Mouse (Mus musculus): ENCODE results near the gene Tiprl. TPM values are rescaled to one million over a fixed set of nuclear protein-coding genes. Genes with fewer than 3 reads are reported as not detected.
A peak's percentile ranks its signal among the peaks of the same experiment; 100 is the strongest.

Gene Tiprl
- polyA plus RNA-seq, 1 experiment from 2014 or later, result 83.5 TPM

DNA sequence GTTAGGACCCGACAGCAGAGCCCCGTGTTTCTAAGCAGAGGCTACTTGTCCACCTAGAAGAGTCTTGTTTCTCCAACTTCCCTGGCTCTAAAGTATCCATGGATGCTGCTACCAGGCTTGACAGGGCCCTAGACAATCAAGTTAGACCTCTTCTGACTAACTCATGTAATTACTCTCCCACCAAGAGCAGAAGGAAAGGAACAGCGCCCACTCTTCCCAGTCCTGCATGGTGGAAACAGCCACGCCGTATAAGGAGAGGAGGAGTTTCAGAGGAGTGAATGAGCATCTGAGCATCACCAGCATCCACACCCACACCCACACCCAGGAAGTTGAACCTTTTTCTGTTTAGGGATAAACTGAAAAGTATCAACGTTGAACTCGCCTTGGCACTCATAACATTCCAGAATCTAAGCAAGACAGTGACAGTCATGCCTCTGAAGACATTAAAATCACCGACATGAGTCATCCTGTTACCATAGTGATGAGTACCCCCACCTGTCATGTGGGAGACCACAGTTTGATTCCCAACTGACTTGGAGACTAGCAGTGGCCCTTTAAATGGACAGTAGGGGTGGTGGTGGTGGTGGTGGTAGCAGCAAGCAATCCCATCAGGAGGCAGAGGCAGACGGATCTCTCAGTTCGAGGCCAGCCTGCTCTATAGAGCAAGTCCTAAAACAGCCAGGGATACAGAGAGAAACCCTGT, 46.1 kb downstream of the Tiprl start:
- DNase-seq (ENCODE audit: low spot score) (no peak), ATAC-seq (replicated peaks; ENCODE audit: low FRiP score, low TSS enrichment, low read depth) (no peak)
- H3K9ac ChIP-seq (ENCODE audit: low read length), result no peak overlapping the region
- no peak overlapping the region for H3K4me3 ChIP-seq (ENCODE audit: low read depth, low read length)
- no peaks in the 10 kb centered on the region for H3K27me3 ChIP-seq (replicated peaks; ENCODE audit: control insufficient read depth, insufficient read depth, low read length)
- 90% methylated on average over 10 of the region's 10 CpGs for WGBS
- H3K36me3 ChIP-seq (ENCODE audit: control insufficient read depth, insufficient read depth, low read length), result 0 out of 2 replicates have a peak, but pooled peaks cover 8% of the 10 kb centered on the region
- H3K4me1 ChIP-seq (replicated peaks; ENCODE audit: control insufficient read depth, insufficient read depth, low read length), result peaks cover 16% of the 10 kb centered on the region; the same call in 1 of the 2 replicates
- H3K4me2 ChIP-seq (ENCODE audit: low read length), result no peak overlapping the region
- no peaks in the 10 kb centered on the region for H3K9me3 ChIP-seq (ENCODE audit: control insufficient read depth, low read length)
- H3K27ac ChIP-seq (ENCODE audit: low read depth), result no peak overlapping the region

- Histone ChIP-seq H3K36me3 (ENCODE audit: control insufficient read depth, insufficient read depth, low read length) (peaks cover 11% of the 10 kb centered on the region; the same call in 1 of the 2 replicates), H3K4me1 (replicated peaks; ENCODE audit: control insufficient read depth, insufficient read depth, low read length) (peaks cover 16% of the 10 kb centered on the region; the same call in 1 of the 2 replicates), H3K9ac (ENCODE audit: low read length) (no peak overlapping the region), H3K4me3 (ENCODE audit: low read depth, low read length) (no peak overlapping the region), H3K9me3 (ENCODE audit: control insufficient read depth, low read length) (no peaks in the 10 kb centered on the region), H3K27ac (ENCODE audit: low read depth) (no peak overlapping the region), H3K27me3 (replicated peaks; ENCODE audit: control insufficient read depth, insufficient read depth, low read length) (no peaks in the 10 kb centered on the region), H3K4me2 (ENCODE audit: low read length) (no peak overlapping the region)
- ATAC-seq (replicated peaks; ENCODE audit: low FRiP score, low TSS enrichment, low read depth), result no peak
- WGBS, result 80% methylated on average over 6 of the region's 6 CpGs
- no peak for DNase-seq (ENCODE audit: low spot score)
Observed at GRCm38 (mm10) chr1:165190068-165190467, 46.7 kb downstream of the Tiprl start.

GRCm38 (mm10) chr1:165188806-165189580, 47.8 kb downstream of the Tiprl start:
- Histone ChIP-seq H3K27me3 (replicated peaks; ENCODE audit: control insufficient read depth, insufficient read depth, low read length) (no peaks in the 10 kb centered on the region), H3K4me1 (replicated peaks; ENCODE audit: control insufficient read depth, insufficient read depth, low read length) (peaks cover 13% of the 10 kb centered on the region; the same call in 1 of the 2 replicates), H3K9ac (ENCODE audit: low read length) (no peak overlapping the region), H3K36me3 (ENCODE audit: control insufficient read depth, insufficient read depth, low read length) (peaks cover 15% of the 10 kb centered on the region; the same call in 1 of the 2 replicates), H3K27ac (ENCODE audit: low read depth) (no peak overlapping the region), H3K4me3 (ENCODE audit: low read depth, low read length) (no peak overlapping the region), H3K9me3 (ENCODE audit: control insufficient read depth, low read length) (no peaks in the 10 kb centered on the region), H3K4me2 (ENCODE audit: low read length) (no peak overlapping the region)
- WGBS, result 76% methylated on average over 10 of the region's 10 CpGs
- no peak for DNase-seq (ENCODE audit: low spot score)
- no peak for ATAC-seq (replicated peaks; ENCODE audit: low FRiP score, low TSS enrichment, low read depth)

DNA sequence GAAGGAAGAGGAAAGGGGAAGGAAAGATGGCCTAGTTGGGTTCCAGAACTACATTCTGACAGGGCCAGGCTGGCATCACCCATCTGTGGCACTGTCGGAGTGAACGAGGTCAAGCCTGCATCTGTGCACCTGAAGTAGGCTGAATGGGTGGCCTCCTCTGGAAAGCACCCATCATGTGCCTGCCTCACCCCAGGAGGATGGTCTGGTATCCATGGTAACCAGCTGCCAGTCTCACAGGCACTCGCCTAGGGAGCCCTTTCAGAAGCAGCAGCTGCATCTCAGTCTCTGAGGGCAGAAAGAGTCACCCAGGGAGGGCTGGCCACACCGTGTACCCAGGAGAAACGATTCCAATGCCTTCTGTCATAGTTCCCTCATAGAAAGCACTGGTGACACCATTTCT, 49.4 kb downstream of the Tiprl start:
- ATAC-seq (replicated peaks; ENCODE audit: low FRiP score, low TSS enrichment, low read depth) (no peak), DNase-seq (ENCODE audit: low spot score) (peak; percentile 31)
- Histone ChIP-seq H3K4me3 (ENCODE audit: low read depth, low read length) (no peak overlapping the region), H3K4me2 (ENCODE audit: low read length) (no peak overlapping the region), H3K27ac (ENCODE audit: low read depth) (no peak overlapping the region), H3K27me3 (replicated peaks; ENCODE audit: control insufficient read depth, insufficient read depth, low read length) (no peaks in the 10 kb centered on the region), H3K4me1 (replicated peaks; ENCODE audit: control insufficient read depth, insufficient read depth, low read length) (0 out of 2 replicates have a peak, but pooled peaks cover 6% of the 10 kb centered on the region), H3K36me3 (ENCODE audit: control insufficient read depth, insufficient read depth, low read length) (peaks cover 15% of the 10 kb centered on the region; the same call in 1 of the 2 replicates), H3K9me3 (ENCODE audit: control insufficient read depth, low read length) (no peaks in the 10 kb centered on the region), H3K9ac (ENCODE audit: low read length) (no peak overlapping the region)
- 74% methylated on average over 5 of the region's 5 CpGs for WGBS

GRCm38 (mm10) chr1:165186491-165186890, 50.3 kb downstream of the Tiprl start:
- peak; percentile 27 for DNase-seq (ENCODE audit: low spot score)
- WGBS, result 82% methylated on average over 12 of the region's 12 CpGs
- ATAC-seq (replicated peaks; ENCODE audit: low FRiP score, low TSS enrichment, low read depth), result no peak
- Histone ChIP-seq H3K27ac (ENCODE audit: low read depth) (no peak overlapping the region), H3K36me3 (ENCODE audit: control insufficient read depth, insufficient read depth, low read length) (peaks cover 20% of the 10 kb centered on the region; the same call in 1 of the 2 replicates), H3K4me1 (replicated peaks; ENCODE audit: control insufficient read depth, insufficient read depth, low read length) (0 out of 2 replicates have a peak, but pooled peaks cover 6% of the 10 kb centered on the region), H3K4me3 (ENCODE audit: low read depth, low read length) (no peak overlapping the region), H3K9me3 (ENCODE audit: control insufficient read depth, low read length) (no peaks in the 10 kb centered on the region), H3K27me3 (replicated peaks; ENCODE audit: control insufficient read depth, insufficient read depth, low read length) (no peaks in the 10 kb centered on the region), H3K9ac (ENCODE audit: low read length) (no peak overlapping the region), H3K4me2 (ENCODE audit: low read length) (no peak overlapping the region)

DNA sequence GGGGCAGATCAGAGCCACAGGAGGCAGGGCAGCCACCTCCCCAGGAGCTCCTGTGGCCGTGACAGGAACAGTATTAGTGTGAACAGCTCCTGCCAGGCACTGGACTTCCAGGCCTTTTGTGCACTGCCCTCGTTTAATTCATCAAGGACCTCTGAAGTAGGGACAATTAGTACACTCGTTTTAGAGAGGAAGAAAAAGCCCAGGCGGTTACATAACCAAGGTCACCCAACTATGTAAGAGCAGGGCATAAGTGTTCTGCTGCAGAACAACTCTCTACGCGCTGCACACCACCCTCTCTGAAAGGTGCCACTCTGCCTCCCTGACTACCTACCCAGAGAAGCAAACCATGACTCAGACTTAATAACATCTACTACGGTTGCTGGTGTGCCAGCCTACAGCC, 51.7 kb downstream of the Tiprl start:
- Histone ChIP-seq H3K4me2 (ENCODE audit: low read length) (no peak overlapping the region), H3K27me3 (replicated peaks; ENCODE audit: control insufficient read depth, insufficient read depth, low read length) (no peaks in the 10 kb centered on the region), H3K4me1 (replicated peaks; ENCODE audit: control insufficient read depth, insufficient read depth, low read length) (0 out of 2 replicates have a peak, but pooled peaks cover 6% of the 10 kb centered on the region), H3K36me3 (ENCODE audit: control insufficient read depth, insufficient read depth, low read length) (peaks cover 20% of the 10 kb centered on the region; the same call in 1 of the 2 replicates), H3K9me3 (ENCODE audit: control insufficient read depth, low read length) (no peaks in the 10 kb centered on the region), H3K27ac (ENCODE audit: low read depth) (no peak overlapping the region), H3K4me3 (ENCODE audit: low read depth, low read length) (no peak overlapping the region), H3K9ac (ENCODE audit: low read length) (no peak overlapping the region)
- WGBS, result 77% methylated on average over 7 of the region's 7 CpGs
- DNase-seq (ENCODE audit: low spot score) (no peak), ATAC-seq (replicated peaks; ENCODE audit: low FRiP score, low TSS enrichment, low read depth) (no peak)

- Histone ChIP-seq H3K4me1 (replicated peaks; ENCODE audit: control insufficient read depth, insufficient read depth, low read length) (0 out of 2 replicates have a peak, but pooled peaks cover 6% of the 10 kb centered on the region), H3K27ac (ENCODE audit: low read depth) (no peak overlapping the region), H3K36me3 (ENCODE audit: control insufficient read depth, insufficient read depth, low read length) (peaks cover 20% of the 10 kb centered on the region; the same call in 1 of the 2 replicates), H3K4me3 (ENCODE audit: low read depth, low read length) (no peak overlapping the region), H3K4me2 (ENCODE audit: low read length) (no peak overlapping the region), H3K9me3 (ENCODE audit: control insufficient read depth, low read length) (no peaks in the 10 kb centered on the region), H3K27me3 (replicated peaks; ENCODE audit: control insufficient read depth, insufficient read depth, low read length) (no peaks in the 10 kb centered on the region), H3K9ac (ENCODE audit: low read length) (no peak overlapping the region)
- WGBS, result 85% methylated on average over 3 of the region's 3 CpGs
- ATAC-seq (replicated peaks; ENCODE audit: low FRiP score, low TSS enrichment, low read depth) (no peak), DNase-seq (ENCODE audit: low spot score) (no peak)
Observed at GRCm38 (mm10) chr1:165184178-165184577, 52.6 kb downstream of the Tiprl start.

GRCm38 (mm10) chr1:165183400-165183799, 53.4 kb downstream of the Tiprl start:
- no peak overlapping the region for H3K4me2 ChIP-seq (ENCODE audit: low read length)
- 74% methylated on average over 6 of the region's 6 CpGs for WGBS
- no peak overlapping the region for H3K9ac ChIP-seq (ENCODE audit: low read length)
- 0 out of 2 replicates have a peak, but pooled peaks cover 3% of the 10 kb centered on the region for H3K4me1 ChIP-seq (replicated peaks; ENCODE audit: control insufficient read depth, insufficient read depth, low read length)
- no peak for DNase-seq (ENCODE audit: low spot score)
- peaks cover 28% of the 10 kb centered on the region for H3K36me3 ChIP-seq (ENCODE audit: control insufficient read depth, insufficient read depth, low read length)
- ATAC-seq (replicated peaks; ENCODE audit: low FRiP score, low TSS enrichment, low read depth), result no peak
- no peaks in the 10 kb centered on the region for H3K9me3 ChIP-seq (ENCODE audit: control insufficient read depth, low read length)
- no peaks in the 10 kb centered on the region for H3K27me3 ChIP-seq (replicated peaks; ENCODE audit: control insufficient read depth, insufficient read depth, low read length)
- H3K27ac ChIP-seq (ENCODE audit: low read depth), result no peak overlapping the region
- H3K4me3 ChIP-seq (ENCODE audit: low read depth, low read length), result no peak overlapping the region
